Mouse (Mus musculus): ENCODE measurements at regions not wholly inside any gene's neighbourhood (a gene's known extent, or its start where the extent isn't known, plus 50 kb on each side); places are given as distances from the start of the nearest gene placed in this dataset.
A peak's percentile ranks its signal among the peaks of the same experiment; 100 is the strongest.

- H3K4me3 ChIP-seq (ENCODE audit: control insufficient read depth, low read depth, low read length) = no peak overlapping the region
- H3K27ac ChIP-seq (ENCODE audit: control insufficient read depth, insufficient read depth, low read depth, low read length) = no peak overlapping the region
- H3K4me1 ChIP-seq (ENCODE audit: control insufficient read depth, insufficient read depth, low read length) = no peaks in the 10 kb centered on the region
- no peaks in the 10 kb centered on the region for H3K36me3 ChIP-seq (ENCODE audit: control insufficient read depth, insufficient read depth, low read length)
- TF ChIP-seq POLR2A (IDR thresholded peaks at IDR 0.05; ENCODE audit: control insufficient read depth, low read depth, low read length) (no peak), CTCF (IDR thresholded peaks at IDR 0.05; ENCODE audit: control insufficient read depth, insufficient read depth, insufficient replicate concordance, low read depth, low read length) (no peak)
- no peaks in the 10 kb centered on the region for H3K27me3 ChIP-seq (ENCODE audit: control insufficient read depth, insufficient read depth, low read length)
Observed at GRCm38 (mm10) chr5:103305716-103306447, 94.7 kb upstream of the Mapk10 start.

DNA sequence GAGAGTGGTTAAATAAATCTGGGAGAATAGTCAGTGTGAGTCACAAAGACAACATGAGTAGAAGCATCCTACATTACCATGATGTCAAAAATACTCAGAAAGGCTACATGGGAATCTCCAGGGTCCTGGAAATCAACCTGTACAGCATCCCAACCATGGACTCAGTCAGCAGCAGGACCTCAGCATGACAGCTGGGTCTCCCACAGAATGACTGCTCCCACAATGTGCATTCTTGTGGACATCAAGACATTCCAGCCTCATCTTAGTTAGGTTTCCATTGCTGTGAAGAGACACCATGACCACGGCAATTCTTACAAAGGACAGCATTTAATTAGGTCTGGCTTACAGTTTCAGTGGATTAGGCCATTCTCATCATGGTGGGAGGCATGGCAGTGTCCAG, 93.8 kb upstream of the Mapk10 start:
- no peak overlapping the region for H3K4me3 ChIP-seq (ENCODE audit: control insufficient read depth, low read depth, low read length)
- H3K4me1 ChIP-seq (ENCODE audit: control insufficient read depth, insufficient read depth, low read length) = peaks cover 4% of the 10 kb centered on the region
- H3K36me3 ChIP-seq (ENCODE audit: control insufficient read depth, insufficient read depth, low read length) = no peaks in the 10 kb centered on the region
- no peaks in the 10 kb centered on the region for H3K27me3 ChIP-seq (ENCODE audit: control insufficient read depth, insufficient read depth, low read length)
- no peak overlapping the region for H3K27ac ChIP-seq (ENCODE audit: control insufficient read depth, insufficient read depth, low read depth, low read length)
- TF ChIP-seq POLR2A (IDR thresholded peaks at IDR 0.05; ENCODE audit: control insufficient read depth, low read depth, low read length) (no peak), CTCF (IDR thresholded peaks at IDR 0.05; ENCODE audit: control insufficient read depth, insufficient read depth, insufficient replicate concordance, low read depth, low read length) (no peak)

DNA sequence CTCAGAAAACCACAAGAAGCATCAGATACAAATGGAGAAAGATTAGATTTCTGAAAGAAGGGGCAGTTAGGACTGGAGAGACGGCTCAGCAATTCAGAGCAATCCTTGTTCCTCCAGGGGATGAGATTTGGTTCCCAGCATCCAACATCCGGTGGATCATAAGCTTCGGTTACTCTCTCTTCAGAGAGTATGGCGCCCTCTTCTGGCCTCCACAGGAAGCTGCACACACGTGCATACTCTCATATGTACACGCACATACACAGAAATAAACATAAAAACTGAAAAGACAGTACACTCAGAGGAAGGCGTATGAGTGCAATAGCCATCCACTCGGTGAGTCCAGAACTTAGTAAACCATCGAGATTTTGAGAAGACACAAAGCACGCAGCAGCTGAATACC, 91.6 kb upstream of the Mapk10 start:
- no peaks in the 10 kb centered on the region for H3K36me3 ChIP-seq (ENCODE audit: control insufficient read depth, insufficient read depth, low read length)
- H3K27me3 ChIP-seq (ENCODE audit: control insufficient read depth, insufficient read depth, low read length) = no peaks in the 10 kb centered on the region
- no peak overlapping the region for H3K27ac ChIP-seq (ENCODE audit: control insufficient read depth, insufficient read depth, low read depth, low read length)
- no peak overlapping the region for H3K4me3 ChIP-seq (ENCODE audit: control insufficient read depth, low read depth, low read length)
- TF ChIP-seq POLR2A (IDR thresholded peaks at IDR 0.05; ENCODE audit: control insufficient read depth, low read depth, low read length) (no peak), CTCF (IDR thresholded peaks at IDR 0.05; ENCODE audit: control insufficient read depth, insufficient read depth, insufficient replicate concordance, low read depth, low read length) (peak; percentile 59; the same call in 1 of the 2 replicates)
- peaks cover 4% of the 10 kb centered on the region for H3K4me1 ChIP-seq (ENCODE audit: control insufficient read depth, insufficient read depth, low read length)

- H3K36me3 ChIP-seq (ENCODE audit: control insufficient read depth, insufficient read depth, low read length) = no peaks in the 10 kb centered on the region
- H3K4me3 ChIP-seq (ENCODE audit: control insufficient read depth, low read depth, low read length) = no peak overlapping the region
- H3K27me3 ChIP-seq (ENCODE audit: control insufficient read depth, insufficient read depth, low read length) = no peaks in the 10 kb centered on the region
- H3K4me1 ChIP-seq (ENCODE audit: control insufficient read depth, insufficient read depth, low read length) = peaks cover 4% of the 10 kb centered on the region
- TF ChIP-seq POLR2A (IDR thresholded peaks at IDR 0.05; ENCODE audit: control insufficient read depth, low read depth, low read length) (no peak), CTCF (IDR thresholded peaks at IDR 0.05; ENCODE audit: control insufficient read depth, insufficient read depth, insufficient replicate concordance, low read depth, low read length) (no peak)
- H3K27ac ChIP-seq (ENCODE audit: control insufficient read depth, insufficient read depth, low read depth, low read length) = no peak overlapping the region
Observed at GRCm38 (mm10) chr5:103301303-103301702, 90.2 kb upstream of the Mapk10 start.

GRCm38 (mm10) chr5:103293953-103294352, 82.8 kb upstream of the Mapk10 start:
- no peak for TF ChIP-seq CTCF (IDR thresholded peaks at IDR 0.05; ENCODE audit: control insufficient read depth, insufficient read depth, insufficient replicate concordance, low read depth, low read length)
- no peak for TF ChIP-seq POLR2A (IDR thresholded peaks at IDR 0.05; ENCODE audit: control insufficient read depth, low read depth, low read length)
- no peak overlapping the region for H3K4me3 ChIP-seq (ENCODE audit: control insufficient read depth, low read depth, low read length)

GRCm38 (mm10) chr5:103291691-103292090, 80.6 kb upstream of the Mapk10 start:
- H3K4me1 ChIP-seq (ENCODE audit: control insufficient read depth, insufficient read depth, low read length) = no peaks in the 10 kb centered on the region

More at GRCm38 (mm10) chr5:103293953-103294352, 82.8 kb upstream of the Mapk10 start:
- Histone ChIP-seq H3K36me3 (ENCODE audit: control insufficient read depth, insufficient read depth, low read length) (no peaks in the 10 kb centered on the region), H3K27me3 (ENCODE audit: control insufficient read depth, insufficient read depth, low read length) (no peaks in the 10 kb centered on the region), H3K4me1 (ENCODE audit: control insufficient read depth, insufficient read depth, low read length) (no peaks in the 10 kb centered on the region), H3K27ac (ENCODE audit: control insufficient read depth, insufficient read depth, low read depth, low read length) (no peak overlapping the region)

GRCm38 (mm10) chr5:103291219-103291618, 80.1 kb upstream of the Mapk10 start:
- no peaks in the 10 kb centered on the region for H3K27me3 ChIP-seq (ENCODE audit: control insufficient read depth, insufficient read depth, low read length)
- H3K27ac ChIP-seq (ENCODE audit: control insufficient read depth, insufficient read depth, low read depth, low read length) = no peak overlapping the region
- TF ChIP-seq POLR2A (IDR thresholded peaks at IDR 0.05; ENCODE audit: control insufficient read depth, low read depth, low read length) (no peak), CTCF (IDR thresholded peaks at IDR 0.05; ENCODE audit: control insufficient read depth, insufficient read depth, insufficient replicate concordance, low read depth, low read length) (no peak)

More at GRCm38 (mm10) chr5:103291691-103292090, 80.6 kb upstream of the Mapk10 start:
- Histone ChIP-seq H3K27me3 (ENCODE audit: control insufficient read depth, insufficient read depth, low read length) (no peaks in the 10 kb centered on the region), H3K27ac (ENCODE audit: control insufficient read depth, insufficient read depth, low read depth, low read length) (no peak overlapping the region), H3K4me3 (ENCODE audit: control insufficient read depth, low read depth, low read length) (no peak overlapping the region), H3K36me3 (ENCODE audit: control insufficient read depth, insufficient read depth, low read length) (no peaks in the 10 kb centered on the region)
- TF ChIP-seq CTCF (IDR thresholded peaks at IDR 0.05; ENCODE audit: control insufficient read depth, insufficient read depth, insufficient replicate concordance, low read depth, low read length) (no peak), POLR2A (IDR thresholded peaks at IDR 0.05; ENCODE audit: control insufficient read depth, low read depth, low read length) (no peak)

More at GRCm38 (mm10) chr5:103291219-103291618, 80.1 kb upstream of the Mapk10 start:
- no peaks in the 10 kb centered on the region for H3K36me3 ChIP-seq (ENCODE audit: control insufficient read depth, insufficient read depth, low read length)
- H3K4me1 ChIP-seq (ENCODE audit: control insufficient read depth, insufficient read depth, low read length) = no peaks in the 10 kb centered on the region
- no peak overlapping the region for H3K4me3 ChIP-seq (ENCODE audit: control insufficient read depth, low read depth, low read length)

Measured in testis, adult 2 months (tissue).